Mouse (Mus musculus) small intestine, adult 10 weeks (tissue): ENCODE results near the gene Tnfrsf22. TPM values are rescaled to one million over a fixed set of nuclear protein-coding genes. Genes with fewer than 3 reads are reported as not detected.

Experiments used
- polyA plus RNA-seq: library from polyadenylated mRNA; stranded (reverse); fragments of 350-450 nt; fragmentation: Illumina TruSeq; extraction: RNeasy Lipid Tissue Mini Kit (QIAGEN cat#74804); gene quantifications from one replicate; pipeline ENCODE4 v1.2.3, GENCODE M21; 2014; ENCODE audit warnings: low replicate concordance

The Tnfrsf22 gene
- 0.78 TPM for polyA plus RNA-seq

DNA sequence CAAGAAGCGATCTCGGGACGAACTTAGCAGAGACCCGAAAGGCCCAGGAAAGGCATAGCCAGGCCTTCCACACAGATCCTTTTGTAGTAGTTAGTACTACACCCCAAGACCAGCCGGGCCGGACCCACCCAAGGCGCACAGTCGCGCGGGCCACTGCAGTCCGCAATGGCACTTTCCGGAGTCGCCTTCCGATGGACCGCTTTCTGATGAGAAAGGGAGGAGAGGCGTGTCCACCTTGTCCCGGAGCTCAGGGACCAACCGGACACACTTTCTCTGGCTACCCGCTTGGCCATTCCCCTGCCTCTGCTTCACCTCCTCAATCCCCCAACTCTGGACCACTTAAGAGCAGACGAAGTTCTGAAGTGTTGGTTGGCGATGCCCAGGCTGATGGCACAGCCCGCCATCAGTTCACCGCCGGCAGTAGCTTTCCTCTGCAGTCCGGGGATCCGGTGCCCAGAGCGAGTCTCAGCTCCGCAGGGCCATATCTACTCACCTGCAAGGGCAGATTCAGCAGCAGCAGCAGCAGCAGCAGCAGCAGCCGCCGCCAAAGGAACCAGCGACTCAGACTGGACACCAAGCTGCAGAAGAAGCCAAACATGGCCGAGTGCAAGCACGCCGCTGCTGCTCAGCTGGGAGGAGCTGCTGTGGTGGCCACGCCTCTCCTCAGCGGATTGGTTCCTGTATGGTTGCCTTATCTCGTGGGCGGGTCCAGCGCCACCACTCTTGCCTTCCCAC, at the start of gene Tnfrsf22:
TSS of gene Tnfrsf22 (minus strand) at position 628 of the 735 bp plus-strand sequence.

DNA sequence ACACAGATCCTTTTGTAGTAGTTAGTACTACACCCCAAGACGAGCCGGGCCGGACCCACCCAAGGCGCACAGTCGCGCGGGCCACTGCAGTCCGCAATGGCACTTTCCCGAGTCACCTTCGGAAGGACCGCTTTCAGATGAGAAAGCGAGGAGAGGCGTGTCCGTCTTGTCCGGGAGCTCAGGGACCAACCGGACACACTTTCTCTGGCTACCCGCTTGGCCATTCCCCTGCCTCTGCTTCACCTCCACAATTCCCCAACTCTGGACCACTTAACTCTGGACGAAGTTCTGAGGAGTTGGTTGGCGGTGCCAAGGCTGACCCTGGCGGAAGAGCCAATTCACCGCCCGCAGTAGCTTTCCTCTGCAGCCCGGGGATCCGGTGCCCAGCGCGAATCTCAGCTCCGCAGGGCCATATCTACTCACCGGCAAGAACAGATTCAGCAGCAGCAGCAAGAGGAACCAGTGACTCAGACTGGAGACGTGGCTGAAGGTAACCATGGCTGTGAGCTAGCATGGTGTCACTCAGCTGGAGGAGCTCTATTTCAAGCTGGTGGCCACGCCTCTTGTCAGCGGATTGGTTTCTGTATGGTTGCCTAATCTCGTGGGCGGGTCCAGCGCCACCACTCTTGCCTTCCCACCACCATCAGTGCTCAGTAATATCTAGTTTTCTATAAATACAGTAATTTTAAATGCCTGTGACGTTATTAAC, 36.1 kb upstream of the Tnfrsf22 start, which contains the start of gene Tnfrsf23:
TSS of gene Tnfrsf23 (minus strand) at position 514 of the 709 bp plus-strand sequence.

DNA sequence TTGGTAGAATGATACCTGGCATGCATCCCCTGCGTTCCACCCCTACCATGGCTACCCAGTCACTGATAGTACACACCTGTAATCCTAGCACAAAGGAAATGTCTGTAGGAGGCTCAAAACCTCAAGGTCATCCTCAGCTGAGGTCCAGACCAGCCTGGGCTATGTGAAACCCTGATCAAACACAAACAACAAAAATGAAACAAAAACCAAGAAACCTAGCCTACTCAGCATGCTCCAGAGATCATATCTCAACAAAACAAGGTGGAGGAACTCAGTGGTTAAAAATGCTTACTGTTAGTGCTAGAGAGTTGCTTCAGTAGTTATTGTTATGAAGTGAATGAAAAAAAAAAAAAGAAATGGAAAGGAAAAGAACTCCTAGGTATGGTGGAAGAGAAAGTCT, 20.9 kb downstream of the Tnfrsf22 start, which contains the start of gene Tnfrsf26:
TSS of gene Tnfrsf26 (minus strand) at position 183 of the 400 bp plus-strand sequence.

DNA sequence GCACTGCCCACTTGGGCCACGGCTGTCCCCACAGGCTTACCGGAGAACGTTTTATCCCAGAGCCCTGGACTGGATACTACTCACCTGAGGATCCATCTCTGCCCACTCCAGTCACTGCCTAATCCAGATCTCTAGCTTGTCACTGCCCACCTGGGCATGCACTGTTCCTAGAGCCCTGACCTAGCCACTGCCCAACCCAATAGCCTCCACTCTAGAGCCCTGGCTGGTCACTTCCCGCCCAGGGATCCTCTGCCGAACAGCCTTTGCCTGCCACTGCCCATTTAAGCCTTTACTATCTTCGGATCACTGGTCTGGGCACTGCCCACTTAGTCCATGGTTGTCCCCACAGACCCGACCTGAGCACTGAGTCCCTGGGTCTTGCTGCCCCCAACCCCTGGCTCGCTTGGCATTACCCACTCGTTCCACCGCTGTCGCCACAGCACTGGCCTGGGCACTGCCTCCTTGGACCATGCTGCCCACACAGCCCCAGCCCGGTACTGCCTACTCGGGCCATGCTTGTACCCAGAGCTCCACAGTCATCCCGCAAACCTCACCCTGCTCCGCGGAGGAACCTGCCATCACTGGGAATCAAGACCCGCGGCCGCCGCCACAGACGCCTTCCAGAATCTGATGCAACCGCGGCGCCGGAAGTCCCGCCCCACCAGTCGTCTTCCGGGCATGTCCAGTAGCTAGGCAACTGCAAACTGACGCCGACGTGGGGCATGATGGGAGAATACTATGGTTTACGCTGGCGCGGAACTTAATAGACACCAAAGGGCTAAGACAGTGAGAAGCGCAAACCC, 49.8 kb downstream of the Tnfrsf22 start, which contains the start of gene Cars:
TSS of gene Cars (minus strand) at position 663 of the 803 bp plus-strand sequence.

Other genes with a start within 250 kb of the Tnfrsf22 start
- 17.3 TPM for gene Cdkn1c, start 188.6 kb downstream of the Tnfrsf22 start, polyA plus RNA-seq
- 0.37 TPM for gene Slc22a18, start 175.9 kb downstream of the Tnfrsf22 start, polyA plus RNA-seq
- not detected for gene Phlda2, start 146.5 kb downstream of the Tnfrsf22 start, polyA plus RNA-seq
- 53.5 TPM for gene Nap1l4, start 100.6 kb downstream of the Tnfrsf22 start, polyA plus RNA-seq
- 13.4 TPM for gene Cars, start 49.6 kb downstream of the Tnfrsf22 start, polyA plus RNA-seq
- gene Tnfrsf26, start 20.9 kb downstream of the Tnfrsf22 start, polyA plus RNA-seq = 1.2 TPM
- 7.4 TPM for gene Tnfrsf23, start 36.2 kb upstream of the Tnfrsf22 start, polyA plus RNA-seq
- gene Osbpl5, start 107.3 kb upstream of the Tnfrsf22 start, polyA plus RNA-seq = 0.45 TPM
- gene Mrgprg, start 117.3 kb upstream of the Tnfrsf22 start, polyA plus RNA-seq = not detected
- gene Mrgpre, start 134.8 kb upstream of the Tnfrsf22 start, polyA plus RNA-seq = 0.19 TPM
- gene Nadsyn1, start 173.2 kb upstream of the Tnfrsf22 start, polyA plus RNA-seq = 48.4 TPM
- 3.8 TPM for gene Dhcr7, start 173.5 kb upstream of the Tnfrsf22 start, polyA plus RNA-seq
- not detected for gene Gm498, start 217.2 kb upstream of the Tnfrsf22 start, polyA plus RNA-seq